Mouse (Mus musculus) CH12.LX (cell line): ENCODE results near the gene Pde4d. TPM values are rescaled to one million over a fixed set of nuclear protein-coding genes. Genes with fewer than 3 reads are reported as not detected.

Source experiments
- DNase-seq: peaks from one replicate; pipeline ENCODE4 v3.0.0-alpha.2; 2013; ENCODE audit errors: extremely low read depth
- H3K27ac ChIP-seq: 2 replicates; pipeline ENCODE4 v1.5.1; 2012; ENCODE audit warnings: low read depth, mild to moderate bottlenecking, control low read depth, moderate library complexity; ENCODE audit not compliant: insufficient read depth
- H3K27me3 ChIP-seq: replicated peaks from 2 replicates; pipeline ENCODE3; 2012; ENCODE audit warnings: inconsistent platforms
- H3K36me3 ChIP-seq, 2 experiments: replicated peaks in 1 of 2; 2 replicates each; pipeline versions ENCODE3 to v1.6.1; 2012; ENCODE audit warnings: inconsistent platforms in 1 of 2, low read length in 1 of 2, mild to moderate bottlenecking in 1 of 2, mixed read lengths in 1 of 2, moderate library complexity in 1 of 2; ENCODE audit not compliant: control insufficient read depth in 1 of 2, insufficient read depth in 1 of 2
- H3K4me1 ChIP-seq, 2 experiments: 2 replicates each; pipeline ENCODE4 v1.6.1; 2012; ENCODE audit warnings: inconsistent platforms in 1 of 2, moderate library complexity in 1 of 2; ENCODE audit not compliant: insufficient read depth in 2 of 2, control insufficient read depth in 1 of 2
- H3K4me2 ChIP-seq: 2 replicates; pipeline ENCODE4 v1.6.1; 2012; ENCODE audit warnings: low read depth, mild to moderate bottlenecking, control low read depth; ENCODE audit not compliant: poor library complexity, insufficient read depth, severe bottlenecking
- H3K4me3 ChIP-seq, 3 experiments: fragments of 150-350 bp in 1 of 3; sonication (generic) in 1 of 3; replicated peaks in 1 of 3; 2 replicates each; pipeline versions ENCODE3 to v1.5.1; 2011 to 2012; ENCODE audit warnings: low read depth in 2 of 3, low read length in 2 of 3, mild to moderate bottlenecking in 2 of 3, moderate library complexity in 2 of 3, control low read depth in 1 of 3, improper control_type of control experiment in 1 of 3, inconsistent platforms in 1 of 3, mixed read lengths in 1 of 3; ENCODE audit not compliant: poor library complexity in 1 of 3
- H3K79me2 ChIP-seq: replicated peaks from 2 replicates; pipeline ENCODE4 v1.6.1; 2012; ENCODE audit warnings: mild to moderate bottlenecking, moderate library complexity; ENCODE audit not compliant: control insufficient read depth, poor library complexity, insufficient read depth, severe bottlenecking; ENCODE audit errors: extremely low read depth
- H3K9ac ChIP-seq: 2 replicates; pipeline ENCODE4 v1.6.1; 2012; ENCODE audit warnings: low read depth, mild to moderate bottlenecking, control low read depth, moderate library complexity; ENCODE audit not compliant: insufficient read depth
- H3K9me3 ChIP-seq: replicated peaks from 2 replicates; pipeline ENCODE3; 2012; ENCODE audit warnings: low read length, inconsistent platforms, mixed read lengths
- BHLHE40 ChIP-seq: IDR thresholded peaks from 2 replicates; pipeline ENCODE4 v1.6.1; 2011; ENCODE audit warnings: mild to moderate bottlenecking, low read depth, low read length, improper control_type of control experiment
- CHD1 ChIP-seq: IDR thresholded peaks from 2 replicates; pipeline ENCODE4 v1.6.1; 2012; ENCODE audit warnings: low read depth, low read length, improper control_type of control experiment, inconsistent platforms
- CHD2 ChIP-seq: IDR thresholded peaks from 2 replicates; pipeline ENCODE4 v1.6.1; 2011; ENCODE audit warnings: low read length, improper control_type of control experiment
- E2F4 ChIP-seq: IDR thresholded peaks from 2 replicates; pipeline ENCODE4 v1.6.1; 2011; ENCODE audit warnings: low read depth, low read length, improper control_type of control experiment; ENCODE audit not compliant: insufficient replicate concordance
- ELF1 ChIP-seq: IDR thresholded peaks from 2 replicates; pipeline ENCODE4 v1.6.1; 2014; ENCODE audit warnings: low read depth, mild to moderate bottlenecking, inconsistent platforms, low read length, improper control_type of control experiment
- EP300 ChIP-seq: IDR thresholded peaks from 2 replicates; pipeline ENCODE4 v1.6.1; 2011; ENCODE audit warnings: low read length, improper control_type of control experiment
- HCFC1 ChIP-seq: IDR thresholded peaks from 2 replicates; pipeline ENCODE4 v1.6.1; 2012; ENCODE audit warnings: low read depth, mild to moderate bottlenecking, inconsistent platforms, low read length, improper control_type of control experiment
- IRF4 ChIP-seq: IDR thresholded peaks from 2 replicates; pipeline ENCODE4 v1.6.1; 2014; ENCODE audit warnings: low read depth, mild to moderate bottlenecking, inconsistent platforms, low read length, improper control_type of control experiment
- JUN ChIP-seq: IDR thresholded peaks from 2 replicates; pipeline ENCODE4 v1.6.1; 2011; ENCODE audit warnings: low read depth, mild to moderate bottlenecking, low read length, improper control_type of control experiment, moderate library complexity; ENCODE audit not compliant: insufficient read depth
- JUND ChIP-seq: conservative IDR thresholded peaks from 2 replicates; pipeline ENCODE4 v1.6.1; 2011; ENCODE audit warnings: low read depth, low read length, improper control_type of control experiment
- MAFK ChIP-seq: IDR thresholded peaks from 2 replicates; pipeline ENCODE4 v1.6.1; 2011; ENCODE audit warnings: low read length, improper control_type of control experiment; ENCODE audit not compliant: insufficient replicate concordance
- MAZ ChIP-seq: IDR thresholded peaks from 2 replicates; pipeline ENCODE4 v1.6.1; 2012; ENCODE audit warnings: low read depth, mild to moderate bottlenecking, inconsistent platforms, low read length, improper control_type of control experiment, moderate library complexity
- MXI1 ChIP-seq: IDR thresholded peaks from 2 replicates; pipeline ENCODE4 v1.6.1; 2011; ENCODE audit warnings: mild to moderate bottlenecking, low read depth, low read length, improper control_type of control experiment
- MYC ChIP-seq: IDR thresholded peaks from 2 replicates; pipeline ENCODE4 v1.6.1; 2011; ENCODE audit warnings: low read depth, mild to moderate bottlenecking, improper control_type of control experiment, low read length
- NELFE ChIP-seq: IDR thresholded peaks from 2 replicates; pipeline ENCODE4 v1.6.1; 2011; ENCODE audit warnings: low read depth, low read length, improper control_type of control experiment
- PAX5 ChIP-seq: IDR thresholded peaks from 2 replicates; pipeline ENCODE4 v1.6.1; 2012; ENCODE audit warnings: low read length, inconsistent platforms, mixed read lengths
- RCOR1 ChIP-seq: conservative IDR thresholded peaks from 2 replicates; pipeline ENCODE4 v1.6.1; 2012; ENCODE audit warnings: low read depth, mild to moderate bottlenecking, inconsistent platforms, low read length, improper control_type of control experiment
- SMC3 ChIP-seq: IDR thresholded peaks from 2 replicates; pipeline ENCODE4 v1.6.1; 2011; ENCODE audit warnings: low read depth, low read length, improper control_type of control experiment
- TCF12 ChIP-seq: IDR thresholded peaks from 2 replicates; pipeline ENCODE4 v1.6.1; 2014; ENCODE audit warnings: low read depth, mild to moderate bottlenecking, inconsistent platforms, low read length, improper control_type of control experiment
- USF1 ChIP-seq: IDR thresholded peaks from 2 replicates; pipeline ENCODE4 v1.6.1; 2014; ENCODE audit warnings: low read depth, mild to moderate bottlenecking, inconsistent platforms, low read length, improper control_type of control experiment
- USF2 ChIP-seq: conservative IDR thresholded peaks from 2 replicates; pipeline ENCODE4 v1.6.1; 2011; ENCODE audit warnings: low read depth, low read length, improper control_type of control experiment
- ZC3H11A ChIP-seq: IDR thresholded peaks from 2 replicates; pipeline ENCODE4 v1.6.1; 2012; ENCODE audit warnings: low read depth, mild to moderate bottlenecking, inconsistent platforms, low read length, improper control_type of control experiment
- ZMIZ1 ChIP-seq: IDR thresholded peaks from 2 replicates; pipeline ENCODE4 v1.6.1; 2012; ENCODE audit warnings: low read depth, mild to moderate bottlenecking, inconsistent platforms, low read length, improper control_type of control experiment
- dilution Hi-C: fragments of 300-500 bp; cut with MboI; formaldehyde crosslinking; loops from 2 replicates; pipeline ENCODE4 v1.14.3; 2020; ENCODE audit warnings: low sequenced_read_pairs; ENCODE audit not compliant: extremely low pct_unique_long_range_greater_than_20kb, extremely low pct_ligation_motif_present
- in situ Hi-C: fragments of 300-500 bp; cut with MboI; formaldehyde crosslinking; loops from 3 replicates; pipeline ENCODE4 v1.14.3; 2019; ENCODE audit warnings: low sequenced_read_pairs, low pct_ligation_motif_present, low pct_unique_long_range_greater_than_20kb, mixed read lengths
- polyA plus RNA-seq: library from polyadenylated mRNA; unstranded; fragments of >175 nt; gene quantifications from 2 replicates; pipeline ENCODE4 v1.2.1, GENCODE M21; 2012; ENCODE audit warnings: low read depth; ENCODE audit not compliant: insufficient read length
- total RNA-seq, 2 experiments: library from RNA; depleted of rRNA; stranded (reverse); fragments of 300-350 nt in 1 of 2; fragments of >200 nt in 1 of 2; gene quantifications; 2 replicates each; pipeline ENCODE4 v1.2.3; 2012 to 2014

The Pde4d gene
- total and polyA plus RNA-seq, 3 experiments: not detected

DNA sequence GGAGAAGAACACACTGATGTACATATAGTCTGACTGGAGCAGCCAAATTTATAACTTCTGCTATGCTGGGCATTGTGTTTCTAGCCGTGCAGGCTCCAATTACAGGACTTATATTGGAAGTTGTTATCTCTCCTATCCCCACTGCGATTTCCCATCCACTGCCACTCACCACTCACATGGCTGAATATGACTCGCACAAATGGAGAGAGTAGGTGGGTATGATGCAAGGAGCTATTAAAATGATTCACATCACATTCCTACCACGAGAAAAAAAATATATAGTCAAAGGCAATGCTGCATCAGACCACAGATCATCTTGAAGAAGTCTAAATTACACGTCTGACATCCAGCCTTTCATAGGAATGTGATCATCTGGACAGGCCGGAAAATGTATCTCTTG, 725.5 kb downstream of the Pde4d start:
- DNase-seq: no peak
- in situ Hi-C loops: no loop called here
- no peak overlapping the region for H3K4me2 ChIP-seq

DNA sequence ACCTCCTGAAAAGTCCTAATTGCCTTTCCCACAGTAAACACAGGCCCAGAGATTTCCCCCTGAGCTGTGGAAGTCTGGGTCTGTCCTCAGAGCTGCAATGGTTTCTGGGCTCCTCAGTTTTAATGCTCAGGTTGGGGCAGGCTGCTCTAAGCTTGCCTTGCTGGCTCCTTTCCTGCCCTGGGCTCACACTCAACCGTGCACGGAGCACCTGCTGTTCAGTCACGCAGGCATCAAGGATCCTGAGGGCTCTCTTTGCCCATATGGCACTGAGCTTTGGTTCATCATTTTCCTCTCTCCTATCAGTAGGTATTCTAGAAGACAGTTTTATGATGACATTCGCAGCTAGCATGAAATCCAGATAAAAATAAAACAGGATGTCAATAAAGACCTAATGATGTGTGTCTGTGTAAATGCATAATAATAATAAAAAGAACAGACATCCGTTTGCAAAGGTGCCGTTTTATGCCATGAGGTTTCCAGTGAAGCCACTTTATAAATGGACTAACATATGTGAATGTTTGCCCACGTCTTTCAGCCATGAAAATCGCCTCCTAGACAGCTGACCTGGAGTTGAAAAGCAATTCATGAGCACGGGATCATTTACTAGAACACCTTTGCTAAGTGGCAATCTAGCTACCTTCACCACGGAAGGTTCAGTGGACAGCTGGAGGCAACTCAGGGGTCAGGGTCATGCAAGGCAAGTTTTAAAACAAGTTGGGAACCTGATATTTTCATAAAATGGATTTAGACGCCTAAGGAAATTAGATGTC, 726.3 kb downstream of the Pde4d start:
- no peak overlapping the region for H3K4me2 ChIP-seq
- in situ Hi-C loops: no loop called here

More for the DNA sequence above, 725.5 kb downstream of the Pde4d start:
- dilution Hi-C loops: no loop called here
- no peak overlapping the region for H3K9ac ChIP-seq
- H3K36me3 ChIP-seq: no peaks in the 10 kb centered on the region
- no peak overlapping the region for H3K27ac ChIP-seq
- no peaks in the 10 kb centered on the region for H3K9me3 ChIP-seq
- no peak overlapping the region for H3K4me3 ChIP-seq
- H3K4me1 ChIP-seq: no peaks in the 10 kb centered on the region
- no peak for TF ChIP-seq EP300
- TF ChIP-seq CHD1: no peak
- TF ChIP-seq ZMIZ1: no peak
- no peaks in the 10 kb centered on the region for H3K79me2 ChIP-seq
- no peaks in the 10 kb centered on the region for H3K27me3 ChIP-seq

DNA sequence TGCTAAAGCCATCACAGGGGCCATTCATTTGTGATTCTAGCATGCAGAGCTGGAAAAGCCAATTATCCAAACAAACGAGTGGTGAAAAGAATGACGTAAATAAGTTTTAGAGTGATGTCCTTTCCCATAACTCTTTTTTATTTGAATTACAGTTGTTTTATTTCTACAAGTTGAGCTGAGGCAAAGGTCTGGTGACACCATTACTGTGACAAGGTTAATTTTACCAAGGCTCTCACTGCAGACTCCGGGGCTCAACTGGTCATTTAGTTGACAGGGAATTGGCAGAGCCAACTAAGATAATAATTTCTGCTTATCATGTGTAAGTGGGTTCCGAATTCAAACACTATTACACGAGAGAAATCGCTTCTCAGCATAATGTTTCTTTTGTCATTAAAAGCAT, 731.6 kb downstream of the Pde4d start:
- Histone ChIP-seq H3K27me3 (no peaks in the 10 kb centered on the region), H3K9ac (no peak overlapping the region), H3K79me2 (no peaks in the 10 kb centered on the region), H3K4me2 (no peak overlapping the region), H3K9me3 (no peaks in the 10 kb centered on the region), H3K36me3 (no peaks in the 10 kb centered on the region), H3K27ac (no peak overlapping the region)
- DNase-seq: no peak
- dilution Hi-C loops: no loop called here
- in situ Hi-C loops: no loop called here
- TF ChIP-seq MYC (no peak), BHLHE40 (no peak), CHD2 (no peak), E2F4 (no peak), NELFE (no peak), TCF12 (no peak), JUND (no peak), MAZ (no peak), ZC3H11A (no peak), SMC3 (no peak), RCOR1 (no peak), JUN (no peak), ZMIZ1 (no peak), USF2 (no peak), MAFK (no peak), CHD1 (no peak), PAX5 (no peak), ELF1 (no peak), MXI1 (no peak), IRF4 (no peak)
- TF ChIP-seq, all 38 proteins: peak for 0
- Histone ChIP-seq H3K4me1 (no peaks in the 10 kb centered on the region), H3K4me3 (no peak overlapping the region)

More for the DNA sequence above, 726.3 kb downstream of the Pde4d start:
- dilution Hi-C loops: no loop called here
- Histone ChIP-seq H3K9me3 (no peaks in the 10 kb centered on the region), H3K4me1 (no peaks in the 10 kb centered on the region), H3K27me3 (no peaks in the 10 kb centered on the region), H3K4me3 (no peak overlapping the region), H3K27ac (no peak overlapping the region), H3K79me2 (no peaks in the 10 kb centered on the region), H3K9ac (no peak overlapping the region), H3K36me3 (no peaks in the 10 kb centered on the region)
- DNase-seq: no peak
- TF ChIP-seq JUN: no peak
- no peak for TF ChIP-seq RCOR1
- TF ChIP-seq IRF4: no peak
- no peak for TF ChIP-seq HCFC1
- TF ChIP-seq E2F4: no peak
- TF ChIP-seq MXI1: no peak
- TF ChIP-seq USF2: no peak
- TF ChIP-seq USF1: no peak
- TF ChIP-seq MAZ: no peak
